Mouse (Mus musculus): ENCODE measurements around the gene Ropn1l. TPM values are rescaled to one million over a fixed set of nuclear protein-coding genes. Genes with fewer than 3 reads are reported as not detected.

Gene Ropn1l
- polyA plus RNA-seq, 1 experiment from 2014 or later, result 2.1 TPM

DNA sequence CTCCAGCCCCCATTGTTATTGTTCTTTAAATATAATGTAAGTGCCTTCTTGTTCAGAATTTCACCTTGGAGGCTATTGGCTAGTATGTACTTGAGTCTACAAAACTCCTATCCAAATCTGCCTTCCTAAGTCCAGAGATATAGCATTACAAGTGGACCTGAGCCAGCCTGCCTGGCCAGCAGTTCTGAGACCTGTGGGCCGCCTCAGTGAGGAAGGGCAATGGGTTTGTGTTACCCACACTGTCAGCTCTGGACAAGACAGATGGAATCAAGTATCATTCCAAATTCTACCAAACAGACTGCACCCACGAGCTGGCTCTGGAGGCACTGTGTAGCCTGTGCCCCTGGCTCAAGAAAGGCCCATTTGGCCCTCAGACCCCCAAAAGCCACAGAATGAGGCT is 16.7 kb downstream of the Ropn1l start:
- no peak overlapping the region for H3K27ac ChIP-seq
- H3K27me3 ChIP-seq, result no peaks in the 10 kb centered on the region
- H3K4me3 ChIP-seq (replicated peaks), result no peak overlapping the region
- no peak overlapping the region for H3K9ac ChIP-seq (replicated peaks)
- H3K9me3 ChIP-seq, result no peaks in the 10 kb centered on the region
- no peaks in the 10 kb centered on the region for H3K4me1 ChIP-seq (replicated peaks)
- no peak for ATAC-seq
- no peak overlapping the region for H3K4me2 ChIP-seq (replicated peaks)
- H3K36me3 ChIP-seq, result no peaks in the 10 kb centered on the region
- WGBS, result 77% methylated on average over 2 of the region's 2 CpGs

DNA sequence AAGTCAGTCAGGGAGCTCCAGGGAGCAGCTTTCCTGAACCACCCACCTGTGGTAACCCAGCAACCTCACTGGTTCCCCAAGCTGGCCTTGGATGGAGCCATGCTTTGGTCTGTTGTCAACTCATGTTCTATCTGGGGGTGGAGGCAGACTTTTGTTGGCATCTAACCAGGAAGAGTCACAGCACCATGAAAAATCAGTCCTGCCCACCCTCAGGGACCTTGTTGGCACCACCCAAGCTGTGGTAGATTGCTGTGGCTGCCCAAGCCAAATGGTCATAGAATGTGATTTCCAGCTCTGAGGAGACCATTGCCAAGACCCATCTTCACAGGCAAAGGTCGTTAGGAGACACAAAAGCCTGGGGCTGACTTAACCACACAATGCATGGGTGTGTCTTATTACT is 17.5 kb downstream of the Ropn1l start:
- Histone ChIP-seq H3K4me1 (replicated peaks) (no peaks in the 10 kb centered on the region), H3K27ac (no peak overlapping the region), H3K4me3 (replicated peaks) (no peak overlapping the region), H3K36me3 (no peaks in the 10 kb centered on the region), H3K4me2 (replicated peaks) (no peak overlapping the region), H3K27me3 (no peaks in the 10 kb centered on the region), H3K9ac (replicated peaks) (no peak overlapping the region), H3K9me3 (no peaks in the 10 kb centered on the region)
- ATAC-seq, result no peak
- WGBS, result 36% methylated on average over 1 of the region's 1 CpGs

DNA sequence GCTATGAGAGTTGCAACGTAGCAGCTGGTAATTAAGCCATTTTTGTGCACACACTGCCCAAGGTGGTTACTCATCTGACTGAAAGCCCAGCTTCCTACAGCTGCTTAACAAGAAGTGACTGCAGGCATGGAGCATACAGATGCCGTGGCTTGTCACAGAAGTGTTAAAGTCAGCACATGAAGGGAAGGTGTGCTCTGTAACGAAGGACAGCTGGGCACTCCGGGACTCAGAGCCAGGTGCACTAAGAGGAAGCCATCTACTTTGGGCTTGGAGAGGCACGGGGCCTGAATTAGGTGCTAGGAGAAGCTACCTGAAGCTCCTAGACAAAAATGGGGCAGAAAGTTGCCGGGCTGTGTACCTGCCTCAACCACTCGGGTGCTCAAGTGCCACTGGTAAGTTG is 19.8 kb downstream of the Ropn1l start:
- H3K4me1 ChIP-seq (replicated peaks), result no peaks in the 10 kb centered on the region
- no peaks in the 10 kb centered on the region for H3K9me3 ChIP-seq
- no peak overlapping the region for H3K9ac ChIP-seq (replicated peaks)
- no peak overlapping the region for H3K27ac ChIP-seq
- no peak for ATAC-seq
- H3K4me3 ChIP-seq (replicated peaks), result no peak overlapping the region
- 81% methylated on average over 7 of the region's 7 CpGs for WGBS
- no peaks in the 10 kb centered on the region for H3K27me3 ChIP-seq
- no peak overlapping the region for H3K4me2 ChIP-seq (replicated peaks)
- no peaks in the 10 kb centered on the region for H3K36me3 ChIP-seq

DNA sequence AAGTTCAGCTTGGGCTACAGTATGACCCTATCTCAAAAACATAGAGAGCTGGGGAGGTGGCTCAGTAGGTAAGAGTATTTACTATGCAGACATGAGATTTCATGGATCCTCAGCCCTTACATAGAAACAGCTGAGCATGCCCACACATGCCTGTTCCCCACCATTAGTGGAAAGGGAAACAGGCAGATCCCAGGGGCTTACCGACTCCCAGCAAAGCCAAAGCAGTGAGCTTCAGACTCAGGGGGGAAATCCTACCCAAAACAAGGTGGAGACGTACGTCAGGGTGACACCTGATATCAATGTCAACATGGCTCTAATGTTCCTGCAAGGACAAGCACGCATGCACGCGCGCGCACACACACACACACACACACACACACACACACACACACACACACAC is 21.7 kb downstream of the Ropn1l start:
- WGBS, result 90% methylated on average over 8 of the region's 8 CpGs
- no peak overlapping the region for H3K4me2 ChIP-seq (replicated peaks)
- H3K9ac ChIP-seq (replicated peaks), result no peak overlapping the region
- H3K27me3 ChIP-seq, result no peaks in the 10 kb centered on the region
- H3K4me3 ChIP-seq (replicated peaks), result no peak overlapping the region
- no peaks in the 10 kb centered on the region for H3K9me3 ChIP-seq
- no peaks in the 10 kb centered on the region for H3K36me3 ChIP-seq
- H3K4me1 ChIP-seq (replicated peaks), result no peaks in the 10 kb centered on the region
- H3K27ac ChIP-seq, result no peak overlapping the region
- ATAC-seq, result no peak

DNA sequence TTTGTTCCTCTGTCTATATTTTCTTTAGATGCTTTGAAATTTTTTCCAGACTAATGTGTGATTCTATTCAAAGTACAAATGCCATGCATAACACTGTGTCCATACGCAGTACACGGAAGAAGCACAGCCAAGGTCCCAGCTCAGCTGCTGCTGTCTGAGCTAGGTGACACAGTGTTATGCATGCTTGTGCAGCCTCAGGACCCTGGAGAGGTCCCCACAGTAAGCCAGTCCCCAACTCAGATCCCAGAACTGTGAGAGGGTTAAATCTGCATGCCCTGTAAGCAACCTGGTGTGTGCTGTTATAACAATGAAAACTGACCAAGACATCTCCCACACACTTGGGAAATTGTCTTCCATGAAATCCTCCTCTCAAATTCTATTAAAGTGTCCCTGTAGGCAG is 23.5 kb downstream of the Ropn1l start:
- no peak overlapping the region for H3K9ac ChIP-seq (replicated peaks)
- no peak for ATAC-seq
- H3K27ac ChIP-seq, result no peak overlapping the region
- no peaks in the 10 kb centered on the region for H3K36me3 ChIP-seq
- H3K27me3 ChIP-seq, result no peaks in the 10 kb centered on the region
- H3K4me3 ChIP-seq (replicated peaks), result no peak overlapping the region
- WGBS, result 67% methylated on average over 2 of the region's 2 CpGs
- no peaks in the 10 kb centered on the region for H3K9me3 ChIP-seq
- peaks cover 9% of the 10 kb centered on the region; the same call in 1 of the 2 replicates for H3K4me1 ChIP-seq (replicated peaks)
- no peak overlapping the region for H3K4me2 ChIP-seq (replicated peaks)

DNA sequence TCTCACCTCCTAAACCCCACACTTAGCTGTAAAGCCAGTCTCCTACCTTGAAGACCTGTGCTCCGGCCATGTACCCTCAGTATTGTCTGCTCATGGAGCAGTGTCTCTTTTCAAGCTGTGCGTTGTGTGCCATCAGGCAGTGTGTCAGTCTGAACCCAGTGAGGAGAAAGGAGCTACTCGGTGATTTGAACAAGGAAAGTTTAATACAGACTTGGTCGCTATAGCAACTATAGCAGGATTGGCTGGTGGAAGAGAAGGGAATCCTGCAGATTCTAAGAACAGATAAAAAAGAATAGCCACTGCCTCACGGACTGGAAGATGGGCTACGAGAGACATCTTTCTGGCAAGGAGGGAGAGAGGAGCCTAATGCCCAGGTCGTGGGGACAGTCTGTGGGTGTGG is 24.1 kb downstream of the Ropn1l start:
- H3K27me3 ChIP-seq, result no peaks in the 10 kb centered on the region
- no peak overlapping the region for H3K27ac ChIP-seq
- ATAC-seq, result no peak
- no peaks in the 10 kb centered on the region for H3K36me3 ChIP-seq
- peaks cover 9% of the 10 kb centered on the region; the same call in 1 of the 2 replicates for H3K4me1 ChIP-seq (replicated peaks)
- no peak overlapping the region for H3K9ac ChIP-seq (replicated peaks)
- H3K4me2 ChIP-seq (replicated peaks), result no peak overlapping the region
- H3K9me3 ChIP-seq, result no peaks in the 10 kb centered on the region
- no peak overlapping the region for H3K4me3 ChIP-seq (replicated peaks)
- 55% methylated on average over 7 of the region's 7 CpGs for WGBS

DNA sequence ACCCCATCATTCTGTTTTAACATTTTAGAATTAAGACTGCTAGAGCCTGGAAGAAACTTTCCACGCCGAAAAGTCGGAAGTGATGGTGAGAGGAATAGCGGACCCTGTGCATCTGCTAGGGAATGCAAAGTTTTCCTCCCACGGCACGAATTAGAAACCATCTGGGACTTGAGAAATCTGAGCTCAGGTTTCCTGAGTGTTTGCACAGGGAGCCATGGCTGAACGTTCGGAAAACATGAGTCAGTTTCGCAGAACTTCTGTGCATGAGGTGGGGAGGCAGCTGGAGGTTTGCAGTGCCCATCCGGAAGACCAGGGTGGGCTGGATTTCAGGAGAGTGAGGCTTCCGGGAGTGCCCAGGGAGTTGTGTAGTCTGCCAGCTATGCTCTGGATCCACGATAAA is 25.0 kb downstream of the Ropn1l start:
- no peak overlapping the region for H3K9ac ChIP-seq (replicated peaks)
- 88% methylated on average over 12 of the region's 12 CpGs for WGBS
- no peaks in the 10 kb centered on the region for H3K9me3 ChIP-seq
- no peak for ATAC-seq
- H3K4me2 ChIP-seq (replicated peaks), result no peak overlapping the region
- no peak overlapping the region for H3K27ac ChIP-seq
- H3K4me1 ChIP-seq (replicated peaks), result peaks cover 9% of the 10 kb centered on the region; the same call in 1 of the 2 replicates
- H3K36me3 ChIP-seq, result no peaks in the 10 kb centered on the region
- no peak overlapping the region for H3K4me3 ChIP-seq (replicated peaks)
- H3K27me3 ChIP-seq, result no peaks in the 10 kb centered on the region

DNA sequence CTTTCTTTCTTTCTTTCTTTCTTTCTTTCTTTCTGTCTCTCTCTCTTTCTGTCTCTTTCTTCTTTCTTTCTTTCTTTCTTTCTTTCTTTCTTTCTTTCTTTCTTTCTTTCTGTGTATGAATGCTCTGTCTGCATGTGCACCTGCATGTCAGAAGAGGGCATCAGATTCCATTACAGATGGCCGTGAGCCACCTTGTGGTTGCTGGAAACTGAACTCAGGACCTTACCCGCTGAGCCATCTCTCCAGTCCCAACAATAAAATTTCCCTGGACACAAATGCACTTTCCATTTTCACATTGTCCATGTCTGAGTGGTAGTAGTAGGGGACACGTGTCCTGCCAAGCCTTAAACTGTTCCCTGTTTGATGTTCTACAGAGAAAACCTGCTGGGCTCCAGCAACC is 26.1 kb downstream of the Ropn1l start:
- Histone ChIP-seq H3K36me3 (no peaks in the 10 kb centered on the region), H3K4me3 (replicated peaks) (no peak overlapping the region), H3K27me3 (no peaks in the 10 kb centered on the region), H3K4me2 (replicated peaks) (no peak overlapping the region), H3K4me1 (replicated peaks) (peaks cover 9% of the 10 kb centered on the region; the same call in 1 of the 2 replicates), H3K27ac (no peak overlapping the region), H3K9me3 (no peaks in the 10 kb centered on the region), H3K9ac (replicated peaks) (no peak overlapping the region)
- WGBS, result 63% methylated on average over 3 of the region's 3 CpGs
- ATAC-seq, result no peak

DNA sequence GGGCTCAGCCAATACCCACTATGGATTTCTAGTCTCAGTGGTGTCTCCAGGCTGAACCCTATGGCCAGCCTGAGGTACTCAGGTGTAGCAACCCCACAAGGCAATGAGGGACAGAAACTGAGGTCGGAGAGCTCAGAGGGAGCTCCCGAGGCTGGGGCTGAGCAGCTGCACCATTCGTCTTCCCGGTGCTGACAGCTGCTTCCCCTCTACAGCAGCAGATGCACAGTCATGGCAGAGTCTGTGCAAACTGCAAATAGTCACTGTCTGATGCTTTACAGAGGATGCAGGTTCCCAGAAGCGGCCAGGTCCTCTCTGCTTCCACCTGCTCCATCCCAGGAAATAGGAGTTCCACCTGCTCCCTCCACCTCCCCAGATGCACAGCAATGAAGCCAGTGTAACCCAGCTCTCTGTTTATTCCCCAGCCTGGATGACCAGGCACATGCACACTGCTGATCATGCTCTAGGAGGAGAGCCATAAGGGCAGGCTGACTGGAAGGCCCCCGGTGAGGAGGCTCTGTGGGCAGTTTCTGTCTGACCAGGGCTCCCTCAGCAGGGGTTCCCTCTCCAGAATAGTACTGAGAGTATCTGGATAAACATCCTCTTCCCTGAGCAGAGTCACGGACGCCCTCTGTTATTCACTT is 27.4 kb downstream of the Ropn1l start:
- no peaks in the 10 kb centered on the region for H3K9me3 ChIP-seq
- H3K4me3 ChIP-seq (replicated peaks), result no peak overlapping the region
- no peaks in the 10 kb centered on the region for H3K27me3 ChIP-seq
- WGBS, result 51% methylated on average over 8 of the region's 8 CpGs
- no peak overlapping the region for H3K9ac ChIP-seq (replicated peaks)
- no peak overlapping the region for H3K4me2 ChIP-seq (replicated peaks)
- peak; percentile 49; the same call in 1 of the 2 replicates for ATAC-seq
- H3K4me1 ChIP-seq (replicated peaks), result peaks cover 9% of the 10 kb centered on the region; the same call in 1 of the 2 replicates
- no peaks in the 10 kb centered on the region for H3K36me3 ChIP-seq
- H3K27ac ChIP-seq, result no peak overlapping the region

DNA sequence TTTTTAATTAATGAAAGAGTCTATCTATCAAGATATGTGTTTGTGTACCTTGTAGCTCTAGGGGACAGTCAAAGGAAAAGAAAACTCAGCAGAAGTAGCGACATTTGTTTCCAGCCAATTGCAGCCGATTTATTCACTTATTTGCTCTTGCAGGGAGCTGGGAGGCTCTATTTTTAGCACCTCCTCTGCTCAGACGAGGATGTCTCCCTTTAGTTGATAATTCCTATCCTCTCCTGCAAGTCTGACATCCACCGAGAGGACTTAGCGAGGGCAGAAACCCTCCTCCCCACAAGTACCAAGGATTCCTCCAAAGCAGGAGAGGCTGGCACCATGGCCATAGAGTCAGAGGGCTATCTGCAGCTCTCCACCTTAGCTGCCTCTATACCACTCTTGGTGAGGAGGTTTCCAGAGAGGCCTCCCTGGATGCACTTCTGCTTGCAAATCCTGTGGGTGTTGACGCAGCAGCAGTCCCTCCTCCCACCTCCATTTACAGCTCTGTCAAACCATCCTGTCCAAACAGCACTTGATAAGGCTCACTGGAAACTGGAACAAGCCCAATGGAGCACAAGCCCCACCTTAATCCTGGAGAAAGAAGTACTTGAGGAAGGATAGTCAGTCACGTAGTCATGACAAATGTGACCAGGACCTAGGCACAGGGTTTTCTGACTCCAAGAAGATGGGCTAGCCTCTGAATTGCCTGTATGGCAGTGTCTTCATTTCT is 30.7 kb downstream of the Ropn1l start:
- Histone ChIP-seq H3K4me3 (replicated peaks) (no peak overlapping the region), H3K4me2 (replicated peaks) (no peak overlapping the region), H3K9ac (replicated peaks) (no peak overlapping the region), H3K4me1 (replicated peaks) (peaks cover 9% of the 10 kb centered on the region), H3K27ac (no peak overlapping the region), H3K9me3 (no peaks in the 10 kb centered on the region), H3K27me3 (no peaks in the 10 kb centered on the region), H3K36me3 (no peaks in the 10 kb centered on the region)
- 72% methylated on average over 7 of the region's 7 CpGs for WGBS
- no peak for ATAC-seq

DNA sequence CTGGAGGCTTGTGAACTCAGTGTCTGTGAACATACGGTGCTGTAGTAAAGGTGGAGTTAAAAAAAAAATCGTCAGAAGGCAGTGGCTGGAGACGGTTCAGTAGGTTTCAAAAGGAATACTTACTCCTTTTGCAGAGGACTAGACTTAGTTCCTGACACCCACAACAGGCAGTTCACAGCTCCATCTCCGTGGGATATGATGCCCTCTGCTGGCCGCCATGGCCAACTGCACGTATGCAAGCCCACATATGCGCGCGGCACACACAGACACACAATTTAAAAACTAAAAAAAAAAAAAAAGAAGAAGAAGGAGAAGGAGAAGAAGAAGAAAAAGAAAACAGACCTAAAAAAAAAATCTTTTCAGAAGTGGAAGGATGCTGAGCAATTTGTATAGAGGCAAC is 34.5 kb downstream of the Ropn1l start:
- H3K27ac ChIP-seq, result no peak overlapping the region
- ATAC-seq, result peak; percentile 40; the same call in 1 of the 2 replicates
- H3K9me3 ChIP-seq, result no peaks in the 10 kb centered on the region
- H3K27me3 ChIP-seq, result no peaks in the 10 kb centered on the region
- H3K4me3 ChIP-seq (replicated peaks), result no peak overlapping the region
- no peaks in the 10 kb centered on the region for H3K36me3 ChIP-seq
- H3K4me2 ChIP-seq (replicated peaks), result no peak overlapping the region
- H3K9ac ChIP-seq (replicated peaks), result no peak overlapping the region
- no peaks in the 10 kb centered on the region; the same call in 1 of the 2 replicates for H3K4me1 ChIP-seq (replicated peaks)
- WGBS, result 45% methylated on average over 9 of the region's 9 CpGs

DNA sequence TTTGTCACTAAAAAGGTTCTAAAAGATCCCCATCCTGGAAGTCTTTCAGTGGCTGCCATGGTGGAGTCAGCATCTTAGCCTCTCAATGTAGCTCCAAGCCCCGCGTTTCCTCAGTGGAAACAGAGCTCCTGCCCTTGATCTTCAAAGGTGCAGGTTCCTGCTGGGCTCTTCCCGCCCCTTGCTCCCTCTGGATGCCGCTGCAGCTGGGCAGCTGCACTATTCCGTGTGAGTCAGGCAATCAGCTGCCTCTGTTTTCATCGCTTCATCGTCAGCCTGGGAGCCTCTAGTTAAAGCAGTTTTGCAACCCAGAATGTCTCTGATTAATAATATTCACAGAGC is 34.9 kb downstream of the Ropn1l start:
- H3K4me2 ChIP-seq (replicated peaks), result no peak overlapping the region
- H3K4me3 ChIP-seq (replicated peaks), result no peak overlapping the region
- ATAC-seq, result peak; percentile 37; the same call in 1 of the 2 replicates
- no peak overlapping the region for H3K9ac ChIP-seq (replicated peaks)
- no peaks in the 10 kb centered on the region for H3K27me3 ChIP-seq
- no peaks in the 10 kb centered on the region for H3K9me3 ChIP-seq
- WGBS, result 26% methylated on average over 7 of the region's 7 CpGs
- no peaks in the 10 kb centered on the region; the same call in 1 of the 2 replicates for H3K4me1 ChIP-seq (replicated peaks)
- no peak overlapping the region for H3K27ac ChIP-seq
- no peaks in the 10 kb centered on the region for H3K36me3 ChIP-seq

Data from midbrain, embryonic 13.5 days (tissue).